Mouse (Mus musculus) small intestine, adult 2 months (tissue): Measurements from ENCODE around the gene Klhdc7a.

ENCODE experiments used
- CTCF ChIP-seq: fragments of 200-500 bp; IDR thresholded peaks from 2 replicates; pipeline ENCODE4 v1.5.1; 2012; ENCODE audit warnings: low read depth, mild to moderate bottlenecking, control low read depth, inconsistent platforms, low read length, moderate library complexity, mixed read lengths; ENCODE audit not compliant: insufficient replicate concordance, insufficient read length; ENCODE audit errors: extremely low read depth
- POLR2A ChIP-seq: fragments of 200-500 bp; IDR thresholded peaks from 2 replicates; pipeline ENCODE4 v1.6.1; 2012; ENCODE audit warnings: low read depth, mild to moderate bottlenecking, control low read depth, inconsistent platforms, low read length, moderate library complexity

- TF ChIP-seq CTCF = no peak
- no peak for TF ChIP-seq POLR2A
Observed at GRCm38 (mm10) chr4:139930885-139931284, 36.9 kb downstream of the Klhdc7a start.
